Mouse (Mus musculus) midbrain, postnatal 0 days (tissue): ENCODE data around the gene Kctd20. TPM values are rescaled to one million over a fixed set of nuclear protein-coding genes. Genes with fewer than 3 reads are reported as not detected.

Experiments
- ATAC-seq: fragments of 200-750 bp; cut with Nextera tagmentation; 2 replicates; pipeline ENCODE4 v1.8.0; 2017; ENCODE audit warnings: moderate number of reproducible peaks, mild to moderate bottlenecking, moderate TSS enrichment, moderate library complexity; ENCODE audit not compliant: low FRiP score
- DNase-seq: peaks from one replicate; pipeline ENCODE4 v3.0.0-alpha.2; 2015; ENCODE audit warnings: low spot score
- H3K27ac ChIP-seq: fragments of 300-500 bp; sonication (generic); 2 replicates; pipeline ENCODE4 v1.5.1; 2014; ENCODE audit warnings: low read depth, mild to moderate bottlenecking, low read length, mixed read lengths
- H3K27me3 ChIP-seq: fragments of 300-500 bp; sonication (generic); 2 replicates; pipeline ENCODE4 v1.6.1; 2014; ENCODE audit warnings: low read length, control low read depth, mixed read lengths; ENCODE audit not compliant: insufficient read depth
- H3K36me3 ChIP-seq: fragments of 300-500 bp; sonication (generic); 2 replicates; pipeline ENCODE4 v1.6.1; 2014; ENCODE audit warnings: low read length, control low read depth, mixed read lengths; ENCODE audit not compliant: insufficient read depth
- H3K4me1 ChIP-seq: fragments of 300-500 bp; sonication (generic); 2 replicates; pipeline ENCODE4 v1.6.1; 2014; ENCODE audit warnings: mild to moderate bottlenecking, control low read depth, antibody characterized with exemption, low read length, mixed read lengths; ENCODE audit not compliant: insufficient read depth
- H3K4me2 ChIP-seq: fragments of 300-500 bp; sonication (generic); 2 replicates; pipeline ENCODE4 v1.6.1; 2014; ENCODE audit warnings: low read depth, mild to moderate bottlenecking, low read length, mixed read lengths; ENCODE audit not compliant: poor library complexity, severe bottlenecking
- H3K4me3 ChIP-seq: fragments of 300-500 bp; sonication (generic); 2 replicates; pipeline ENCODE4 v1.5.1; 2014; ENCODE audit warnings: low read depth, mild to moderate bottlenecking, low read length, moderate library complexity
- H3K9ac ChIP-seq: fragments of 300-500 bp; sonication (generic); replicated peaks from 2 replicates; pipeline ENCODE4 v1.6.1; 2014; ENCODE audit warnings: mild to moderate bottlenecking, low read length, moderate library complexity, mixed read lengths; ENCODE audit not compliant: poor library complexity, severe bottlenecking
- H3K9me3 ChIP-seq: fragments of 300-500 bp; sonication (generic); 2 replicates; pipeline ENCODE4 v1.6.1; 2016; ENCODE audit warnings: low read length, control low read depth
- CTCF ChIP-seq: IDR thresholded peaks from 2 replicates; pipeline ENCODE4 v1.5.1; 2016; ENCODE audit warnings: antibody characterized with exemption, mild to moderate bottlenecking
- WGBS: fragments of 180-500 bp; shearing (Covaris S2); extraction: QIAGEN DNeasy Blood & Tissue Kit; methylation state at CpG from one replicate; pipeline ENCODE4 v1.1.7; 2014; 5-methylcytosine and 5-hydroxymethylcytosine counted together
- polyA plus RNA-seq: library from polyadenylated mRNA; unstranded; fragments of >200 nt; fragmentation: Nextera tagmentation; extraction: Ambion mirVana; gene quantifications from 2 replicates; pipeline ENCODE4 v1.2.1, GENCODE M21; 2015
- total RNA-seq: library from RNA; depleted of rRNA; stranded (reverse); fragments of >200 nt; gene quantifications from 2 replicates; pipeline ENCODE4 v1.2.3, GENCODE M21; 2014

Kctd20 gene
- total and polyA plus RNA-seq, 2 experiments from 2014 or later, result 60.0 to 63.8 TPM

DNA sequence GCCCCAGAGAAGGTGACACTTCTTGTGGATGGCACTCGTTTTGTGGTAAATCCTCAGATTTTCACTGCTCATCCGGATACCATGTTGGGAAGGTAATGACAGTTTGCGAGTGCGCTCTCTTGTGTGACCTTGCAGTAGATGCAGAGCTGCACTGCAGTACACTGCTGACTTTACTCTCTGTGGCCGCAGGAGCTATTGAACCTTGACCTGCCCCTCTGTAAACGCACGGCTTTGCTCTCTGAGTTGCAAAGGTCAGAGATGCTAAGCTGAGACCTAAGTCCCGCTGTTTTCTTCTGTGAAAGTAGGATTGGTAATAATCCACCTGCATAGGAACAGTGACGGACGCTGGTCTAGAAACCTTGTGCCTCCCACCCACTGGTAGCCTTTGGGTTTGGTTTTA, 9.8 kb downstream of the Kctd20 start:
- 80% methylated on average over 10 of the region's 10 CpGs for WGBS

DNA sequence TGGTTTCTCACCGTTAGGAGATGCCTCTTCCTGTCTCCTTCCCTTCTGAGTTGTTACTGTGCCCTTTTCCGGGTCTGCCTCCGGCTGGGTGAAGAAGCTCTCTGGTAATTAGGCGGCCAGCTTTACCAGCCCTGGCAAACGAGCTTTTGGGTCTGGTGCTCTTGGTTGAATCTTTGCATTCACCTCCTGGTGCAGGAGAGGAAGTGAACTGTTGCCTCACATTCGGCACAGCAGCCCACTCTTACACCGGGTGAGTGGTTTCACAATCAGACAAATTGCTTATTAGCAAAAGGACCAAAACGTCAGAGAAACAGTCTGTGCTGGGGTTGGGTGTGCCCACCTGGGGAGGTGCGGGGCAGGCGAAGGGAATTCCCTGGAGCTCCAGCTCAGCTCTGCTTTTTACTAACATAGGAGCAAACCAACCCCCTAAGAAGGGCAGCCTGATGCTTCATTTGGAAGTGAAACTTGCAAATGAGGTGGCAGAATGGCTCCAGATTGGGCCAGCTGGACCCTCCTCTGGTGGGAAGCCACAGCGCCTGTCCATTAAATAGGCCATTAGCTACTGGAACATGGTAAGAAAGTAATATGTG, 15.4 kb downstream of the Kctd20 start:
- no peak for ATAC-seq
- WGBS, result 82% methylated on average over 11 of the region's 11 CpGs
- DNase-seq, result no peak

More for the DNA sequence above, 9.8 kb downstream of the Kctd20 start:
- no peak overlapping the region for H3K27ac ChIP-seq
- TF ChIP-seq CTCF, result no peak
- no peaks in the 10 kb centered on the region for H3K4me1 ChIP-seq
- H3K27me3 ChIP-seq, result no peaks in the 10 kb centered on the region
- H3K9ac ChIP-seq, result no peak overlapping the region
- H3K36me3 ChIP-seq, result peaks cover 57% of the 10 kb centered on the region
- ATAC-seq (no peak), DNase-seq (no peak)
- no peak overlapping the region for H3K4me2 ChIP-seq
- no peaks in the 10 kb centered on the region for H3K9me3 ChIP-seq
- no peak overlapping the region for H3K4me3 ChIP-seq

DNA sequence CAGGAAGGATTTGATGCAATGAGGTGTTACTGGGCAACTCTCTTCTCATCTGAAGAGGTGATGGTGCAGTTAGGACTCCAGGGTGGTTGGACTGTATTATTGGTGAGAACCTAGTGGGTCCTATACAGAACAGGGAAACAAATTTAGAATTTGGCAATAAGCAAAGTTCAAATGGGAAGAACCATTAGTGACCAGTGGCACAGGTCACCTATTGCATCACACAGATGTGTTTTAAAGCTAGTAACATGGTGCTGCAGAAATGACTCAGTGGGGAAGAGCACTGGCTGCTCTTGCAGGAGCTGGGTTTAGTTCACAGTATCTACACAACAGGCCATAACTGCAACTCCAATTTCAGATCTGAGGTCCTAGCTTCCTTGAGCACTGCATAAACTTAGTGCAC, 18.4 kb downstream of the Kctd20 start:
- H3K9ac ChIP-seq, result no peak overlapping the region
- DNase-seq (no peak), ATAC-seq (no peak)
- H3K4me2 ChIP-seq, result no peak overlapping the region
- H3K4me3 ChIP-seq, result no peak overlapping the region
- no peaks in the 10 kb centered on the region for H3K4me1 ChIP-seq
- H3K27me3 ChIP-seq, result no peaks in the 10 kb centered on the region
- no peaks in the 10 kb centered on the region for H3K9me3 ChIP-seq
- no peak overlapping the region for H3K27ac ChIP-seq
- TF ChIP-seq CTCF, result no peak
- H3K36me3 ChIP-seq, result peaks cover 68% of the 10 kb centered on the region

More for the DNA sequence above, 15.4 kb downstream of the Kctd20 start:
- TF ChIP-seq CTCF, result no peak
- Histone ChIP-seq H3K4me3 (no peak overlapping the region), H3K36me3 (peaks cover 70% of the 10 kb centered on the region), H3K27ac (no peak overlapping the region), H3K9ac (no peak overlapping the region), H3K9me3 (no peaks in the 10 kb centered on the region), H3K4me2 (no peak overlapping the region), H3K27me3 (no peaks in the 10 kb centered on the region), H3K4me1 (no peaks in the 10 kb centered on the region)

DNA sequence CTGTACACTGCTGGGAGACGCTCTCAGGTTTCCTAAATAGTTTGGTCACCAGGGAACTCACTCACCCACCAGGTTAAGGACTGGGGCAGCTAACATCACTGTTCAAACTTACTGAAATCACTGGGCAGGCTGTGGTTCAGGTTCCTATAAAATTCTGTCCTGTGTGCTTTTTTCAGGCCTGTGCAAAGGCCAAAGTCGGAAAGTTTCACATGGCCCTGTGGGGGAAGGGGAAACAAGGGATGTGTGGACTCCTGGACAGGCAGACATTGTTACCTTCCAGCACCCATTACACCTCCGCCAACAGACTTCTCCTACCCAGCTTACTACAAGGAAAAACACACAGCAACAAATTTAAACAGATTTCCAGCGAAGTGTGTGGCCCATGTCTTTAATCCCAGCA, 27.3 kb downstream of the Kctd20 start:
- H3K27me3 ChIP-seq, result no peaks in the 10 kb centered on the region
- 94% methylated on average over 4 of the region's 4 CpGs for WGBS
- ATAC-seq (no peak), DNase-seq (no peak)
- H3K4me3 ChIP-seq, result no peak overlapping the region
- no peak overlapping the region for H3K27ac ChIP-seq
- no peaks in the 10 kb centered on the region for H3K4me1 ChIP-seq
- H3K36me3 ChIP-seq, result peaks cover 60% of the 10 kb centered on the region
- no peak for TF ChIP-seq CTCF
- no peak overlapping the region for H3K9ac ChIP-seq
- H3K4me2 ChIP-seq, result no peak overlapping the region
- no peaks in the 10 kb centered on the region for H3K9me3 ChIP-seq

DNA sequence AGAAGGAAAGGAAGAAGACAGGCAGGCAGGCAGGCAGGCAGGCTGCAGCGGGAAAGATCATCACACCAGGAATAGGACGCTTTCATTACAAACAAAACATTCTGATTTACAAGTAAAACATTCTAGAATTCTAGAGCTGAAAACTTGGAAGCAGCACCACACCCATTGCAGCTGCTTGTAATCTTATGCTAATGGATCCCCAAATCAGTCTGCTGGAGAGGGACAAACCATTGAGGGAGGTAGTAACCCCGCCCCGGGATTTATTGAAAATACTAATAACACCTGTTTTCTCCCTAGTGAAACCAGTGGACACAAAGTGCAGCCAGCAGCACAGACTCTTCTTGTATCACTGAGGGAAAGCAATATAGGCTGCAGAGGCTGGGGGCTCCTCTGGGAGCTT, 29.3 kb downstream of the Kctd20 start:
- no peak for TF ChIP-seq CTCF
- Histone ChIP-seq H3K9me3 (no peaks in the 10 kb centered on the region), H3K4me1 (no peaks in the 10 kb centered on the region), H3K9ac (no peak overlapping the region), H3K27ac (no peak overlapping the region), H3K27me3 (no peaks in the 10 kb centered on the region), H3K4me3 (no peak overlapping the region), H3K4me2 (no peak overlapping the region), H3K36me3 (peaks cover 46% of the 10 kb centered on the region)
- DNase-seq, result no peak
- ATAC-seq, result no peak
- 91% methylated on average over 4 of the region's 4 CpGs for WGBS

DNA sequence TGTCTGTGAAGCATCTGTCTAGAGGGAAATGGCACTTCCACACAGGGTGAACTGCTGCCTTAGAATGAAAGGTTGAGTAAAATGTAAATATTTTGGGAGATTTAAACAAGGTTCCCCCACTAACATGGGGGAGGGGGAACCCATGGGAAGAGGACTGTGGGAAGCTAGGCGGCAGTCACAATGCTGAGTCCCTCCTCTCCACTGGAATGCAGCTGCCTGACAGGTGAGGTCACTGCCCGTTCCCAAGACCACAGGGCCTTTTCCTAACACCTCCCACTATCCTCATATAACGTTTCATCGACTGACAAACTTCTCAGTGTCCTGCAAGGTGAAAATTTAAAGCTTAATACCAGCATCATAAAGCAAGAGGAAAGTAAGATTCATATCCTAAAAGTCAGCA, 30.8 kb downstream of the Kctd20 start:
- Histone ChIP-seq H3K4me1 (no peaks in the 10 kb centered on the region), H3K4me3 (no peak overlapping the region), H3K4me2 (no peak overlapping the region), H3K36me3 (peaks cover 53% of the 10 kb centered on the region), H3K9ac (no peak overlapping the region), H3K27ac (no peak overlapping the region), H3K9me3 (no peaks in the 10 kb centered on the region), H3K27me3 (no peaks in the 10 kb centered on the region)
- ATAC-seq, result no peak
- no peak for TF ChIP-seq CTCF
- DNase-seq, result no peak
- 62% methylated on average over 4 of the region's 4 CpGs for WGBS
